Mouse (Mus musculus): ENCODE results near the gene Ccdc71l. TPM values are rescaled to one million over a fixed set of nuclear protein-coding genes. Genes with fewer than 3 reads are reported as not detected.

The Ccdc71l gene
- polyA plus RNA-seq (2014; fragmentation: Nextera tagmentation; extraction: Ambion mirVana) = 4.0 and 4.3 TPM in 2 replicates

GRCm38 (mm10) chr12:32378528-32379295, at the start of gene Ccdc71l:
Ccdc71l (plus strand) TSS chr12:32378704.
- Histone ChIP-seq H3K27me3 (ENCODE audit: control insufficient read depth, insufficient read depth, low read length) (no peaks in the 10 kb centered on the region), H3K36me3 (ENCODE audit: control insufficient read depth, insufficient read depth, low read length) (no peaks in the 10 kb centered on the region), H3K4me2 (replicated peaks; ENCODE audit: low read depth, low read length) (peak within 1 kb of the TSS; percentile 71), H3K9me3 (ENCODE audit: control insufficient read depth, low read depth, low read length) (no peaks in the 10 kb centered on the region), H3K4me3 (ENCODE audit: low read depth, low read length) (peak within 1 kb of the TSS; percentile 75), H3K27ac (ENCODE audit: low read length) (peak within 1 kb of the TSS; percentile 94), H3K4me1 (ENCODE audit: control insufficient read depth, insufficient read depth, low read length) (peaks cover 14% of the 10 kb centered on the region; the same call in 1 of the 2 replicates), H3K9ac (replicated peaks; ENCODE audit: low read depth, low read length) (peak within 1 kb of the TSS; percentile 87)
- ATAC-seq (ENCODE audit: insufficient number of reproducible peaks, insufficient read depth, low FRiP score, low read depth) = peak; percentile 86
- WGBS = under 1% methylated on average over 65 of the region's 78 CpGs

DNA sequence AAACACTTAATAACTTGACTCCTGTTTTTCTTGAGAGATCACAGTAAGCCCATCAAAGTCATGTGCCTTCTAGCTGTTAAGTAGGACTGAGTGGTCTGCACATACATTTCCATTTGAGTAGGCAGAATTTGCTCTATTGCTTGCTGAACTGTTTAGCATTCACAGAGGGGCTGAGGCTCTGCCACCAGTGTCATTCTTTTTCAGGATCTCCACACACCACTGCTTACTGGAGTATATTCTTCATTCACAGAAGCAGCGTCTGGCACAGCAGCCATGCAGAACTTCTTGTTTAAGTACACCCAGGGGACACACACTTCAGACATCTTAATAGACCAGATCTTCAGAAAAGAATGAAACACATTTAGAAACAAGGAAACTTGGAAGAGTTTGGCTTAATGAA, 39.4 kb upstream of the Ccdc71l start:
- no peak for ATAC-seq (ENCODE audit: insufficient number of reproducible peaks, insufficient read depth, low FRiP score, low read depth)
- Histone ChIP-seq H3K9me3 (ENCODE audit: control insufficient read depth, low read depth, low read length) (no peaks in the 10 kb centered on the region), H3K36me3 (ENCODE audit: control insufficient read depth, insufficient read depth, low read length) (no peaks in the 10 kb centered on the region), H3K4me3 (ENCODE audit: low read depth, low read length) (no peak overlapping the region), H3K4me1 (ENCODE audit: control insufficient read depth, insufficient read depth, low read length) (no peaks in the 10 kb centered on the region), H3K27me3 (ENCODE audit: control insufficient read depth, insufficient read depth, low read length) (no peaks in the 10 kb centered on the region), H3K4me2 (replicated peaks; ENCODE audit: low read depth, low read length) (no peak overlapping the region), H3K9ac (replicated peaks; ENCODE audit: low read depth, low read length) (no peak overlapping the region), H3K27ac (ENCODE audit: low read length) (no peak overlapping the region)
- WGBS = 69% methylated on average over 1 of the region's 1 CpGs

GRCm38 (mm10) chr12:32343487-32343886, 35.0 kb upstream of the Ccdc71l start:
- no peak for ATAC-seq (ENCODE audit: insufficient number of reproducible peaks, insufficient read depth, low FRiP score, low read depth)

DNA sequence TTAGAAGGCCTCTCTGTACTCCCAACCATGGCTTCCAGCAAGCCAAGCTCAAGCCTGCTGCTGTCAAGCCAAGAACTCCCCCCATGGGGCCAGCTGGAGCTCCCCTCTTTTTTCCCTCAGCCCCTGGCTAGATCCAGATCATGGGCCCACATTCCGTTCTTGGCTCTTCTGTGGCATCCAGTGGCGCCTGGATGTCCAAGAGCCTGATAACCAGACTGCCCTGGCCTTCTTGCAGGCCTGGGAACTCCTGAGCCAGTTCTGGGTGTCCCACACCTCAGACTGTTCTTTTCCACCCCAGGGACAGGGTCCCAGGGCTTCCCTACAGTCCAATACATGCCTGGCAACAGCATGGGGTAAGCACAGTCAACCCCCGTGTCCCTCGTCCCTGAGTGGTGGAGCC, 32.4 kb upstream of the Ccdc71l start:
- H3K27ac ChIP-seq (ENCODE audit: low read length) = no peak overlapping the region
- H3K4me2 ChIP-seq (replicated peaks; ENCODE audit: low read depth, low read length) = no peak overlapping the region
- WGBS = 89% methylated on average over 4 of the region's 4 CpGs
- H3K4me1 ChIP-seq (ENCODE audit: control insufficient read depth, insufficient read depth, low read length) = no peaks in the 10 kb centered on the region
- no peak for ATAC-seq (ENCODE audit: insufficient number of reproducible peaks, insufficient read depth, low FRiP score, low read depth)
- no peaks in the 10 kb centered on the region for H3K27me3 ChIP-seq (ENCODE audit: control insufficient read depth, insufficient read depth, low read length)
- H3K4me3 ChIP-seq (ENCODE audit: low read depth, low read length) = no peak overlapping the region
- no peaks in the 10 kb centered on the region for H3K36me3 ChIP-seq (ENCODE audit: control insufficient read depth, insufficient read depth, low read length)
- no peak overlapping the region for H3K9ac ChIP-seq (replicated peaks; ENCODE audit: low read depth, low read length)
- H3K9me3 ChIP-seq (ENCODE audit: control insufficient read depth, low read depth, low read length) = no peaks in the 10 kb centered on the region

More at GRCm38 (mm10) chr12:32343487-32343886, 35.0 kb upstream of the Ccdc71l start:
- H3K27ac ChIP-seq (ENCODE audit: low read length) = no peak overlapping the region
- no peaks in the 10 kb centered on the region for H3K9me3 ChIP-seq (ENCODE audit: control insufficient read depth, low read depth, low read length)
- H3K36me3 ChIP-seq (ENCODE audit: control insufficient read depth, insufficient read depth, low read length) = no peaks in the 10 kb centered on the region
- no peaks in the 10 kb centered on the region for H3K27me3 ChIP-seq (ENCODE audit: control insufficient read depth, insufficient read depth, low read length)
- H3K4me1 ChIP-seq (ENCODE audit: control insufficient read depth, insufficient read depth, low read length) = no peaks in the 10 kb centered on the region
- WGBS = 76% methylated on average over 1 of the region's 1 CpGs
- H3K4me3 ChIP-seq (ENCODE audit: low read depth, low read length) = no peak overlapping the region
- H3K4me2 ChIP-seq (replicated peaks; ENCODE audit: low read depth, low read length) = no peak overlapping the region
- H3K9ac ChIP-seq (replicated peaks; ENCODE audit: low read depth, low read length) = no peak overlapping the region

DNA sequence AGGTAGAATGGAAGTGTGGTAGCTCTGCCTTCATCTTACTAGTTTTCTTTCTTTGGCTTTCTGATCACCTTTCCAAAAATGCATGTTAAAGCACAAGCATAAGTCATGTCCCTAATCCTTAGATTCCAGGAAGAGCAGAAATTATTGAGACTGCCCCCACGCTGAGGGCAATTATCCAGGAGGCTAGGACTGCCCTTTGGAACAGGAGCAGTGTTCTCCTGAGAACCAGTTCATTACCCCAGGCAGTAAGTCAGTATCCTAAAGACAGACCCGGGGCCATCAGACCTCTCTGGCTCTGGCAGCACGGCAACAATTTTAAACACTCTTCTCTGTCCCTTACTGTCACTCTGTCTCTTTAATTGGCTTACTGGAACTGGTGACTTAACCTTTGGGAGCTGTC, 30.0 kb upstream of the Ccdc71l start:
- Histone ChIP-seq H3K9me3 (ENCODE audit: control insufficient read depth, low read depth, low read length) (no peaks in the 10 kb centered on the region), H3K36me3 (ENCODE audit: control insufficient read depth, insufficient read depth, low read length) (no peaks in the 10 kb centered on the region), H3K4me2 (replicated peaks; ENCODE audit: low read depth, low read length) (no peak overlapping the region), H3K27me3 (ENCODE audit: control insufficient read depth, insufficient read depth, low read length) (no peaks in the 10 kb centered on the region), H3K4me1 (ENCODE audit: control insufficient read depth, insufficient read depth, low read length) (no peaks in the 10 kb centered on the region), H3K4me3 (ENCODE audit: low read depth, low read length) (no peak overlapping the region), H3K9ac (replicated peaks; ENCODE audit: low read depth, low read length) (no peak overlapping the region), H3K27ac (ENCODE audit: low read length) (no peak overlapping the region)
- WGBS = 71% methylated on average over 3 of the region's 3 CpGs
- ATAC-seq (ENCODE audit: insufficient number of reproducible peaks, insufficient read depth, low FRiP score, low read depth) = no peak

- ATAC-seq (ENCODE audit: insufficient number of reproducible peaks, insufficient read depth, low FRiP score, low read depth) = no peak
- 78% methylated on average over 1 of the region's 1 CpGs for WGBS
- H3K9ac ChIP-seq (replicated peaks; ENCODE audit: low read depth, low read length) = no peak overlapping the region
Observed at GRCm38 (mm10) chr12:32351874-32352273, 26.6 kb upstream of the Ccdc71l start.

GRCm38 (mm10) chr12:32379296-32379725, 807 bp downstream of the Ccdc71l start:
- under 1% methylated on average over 56 of the region's 67 CpGs for WGBS
- H3K9ac ChIP-seq (replicated peaks; ENCODE audit: low read depth, low read length) = peak overlapping the region; percentile 87
- ATAC-seq (ENCODE audit: insufficient number of reproducible peaks, insufficient read depth, low FRiP score, low read depth) = peak; percentile 81

More at GRCm38 (mm10) chr12:32351874-32352273, 26.6 kb upstream of the Ccdc71l start:
- H3K36me3 ChIP-seq (ENCODE audit: control insufficient read depth, insufficient read depth, low read length) = no peaks in the 10 kb centered on the region
- no peaks in the 10 kb centered on the region for H3K27me3 ChIP-seq (ENCODE audit: control insufficient read depth, insufficient read depth, low read length)
- no peak overlapping the region for H3K4me3 ChIP-seq (ENCODE audit: low read depth, low read length)
- no peak overlapping the region for H3K27ac ChIP-seq (ENCODE audit: low read length)
- H3K4me2 ChIP-seq (replicated peaks; ENCODE audit: low read depth, low read length) = no peak overlapping the region
- no peaks in the 10 kb centered on the region for H3K4me1 ChIP-seq (ENCODE audit: control insufficient read depth, insufficient read depth, low read length)
- H3K9me3 ChIP-seq (ENCODE audit: control insufficient read depth, low read depth, low read length) = peaks cover 3% of the 10 kb centered on the region; the same call in 1 of the 2 replicates

GRCm38 (mm10) chr12:32379731-32380130, 1.2 kb downstream of the Ccdc71l start:
- Histone ChIP-seq H3K27ac (ENCODE audit: low read length) (peak overlapping the region; percentile 94; the same call in 1 of the 2 replicates), H3K9ac (replicated peaks; ENCODE audit: low read depth, low read length) (peak overlapping the region; percentile 87), H3K4me3 (ENCODE audit: low read depth, low read length) (peak overlapping the region; percentile 75), H3K36me3 (ENCODE audit: control insufficient read depth, insufficient read depth, low read length) (no peaks in the 10 kb centered on the region), H3K4me1 (ENCODE audit: control insufficient read depth, insufficient read depth, low read length) (peaks cover 14% of the 10 kb centered on the region; the same call in 1 of the 2 replicates), H3K9me3 (ENCODE audit: control insufficient read depth, low read depth, low read length) (no peaks in the 10 kb centered on the region), H3K27me3 (ENCODE audit: control insufficient read depth, insufficient read depth, low read length) (no peaks in the 10 kb centered on the region), H3K4me2 (replicated peaks; ENCODE audit: low read depth, low read length) (peak overlapping the region; percentile 71)
- under 1% methylated on average over 28 of the region's 28 CpGs for WGBS
- no peak for ATAC-seq (ENCODE audit: insufficient number of reproducible peaks, insufficient read depth, low FRiP score, low read depth)

More at GRCm38 (mm10) chr12:32379296-32379725, 807 bp downstream of the Ccdc71l start:
- Histone ChIP-seq H3K4me1 (ENCODE audit: control insufficient read depth, insufficient read depth, low read length) (peaks cover 14% of the 10 kb centered on the region; the same call in 1 of the 2 replicates), H3K4me3 (ENCODE audit: low read depth, low read length) (peak overlapping the region; percentile 75), H3K27ac (ENCODE audit: low read length) (peak overlapping the region; percentile 94), H3K9me3 (ENCODE audit: control insufficient read depth, low read depth, low read length) (no peaks in the 10 kb centered on the region), H3K27me3 (ENCODE audit: control insufficient read depth, insufficient read depth, low read length) (no peaks in the 10 kb centered on the region), H3K36me3 (ENCODE audit: control insufficient read depth, insufficient read depth, low read length) (no peaks in the 10 kb centered on the region), H3K4me2 (replicated peaks; ENCODE audit: low read depth, low read length) (peak overlapping the region; percentile 71)

Data from stomach, embryonic 14.5 days (tissue).